Mouse (Mus musculus): ENCODE results near the gene Panx2.

Panx2 gene

DNA sequence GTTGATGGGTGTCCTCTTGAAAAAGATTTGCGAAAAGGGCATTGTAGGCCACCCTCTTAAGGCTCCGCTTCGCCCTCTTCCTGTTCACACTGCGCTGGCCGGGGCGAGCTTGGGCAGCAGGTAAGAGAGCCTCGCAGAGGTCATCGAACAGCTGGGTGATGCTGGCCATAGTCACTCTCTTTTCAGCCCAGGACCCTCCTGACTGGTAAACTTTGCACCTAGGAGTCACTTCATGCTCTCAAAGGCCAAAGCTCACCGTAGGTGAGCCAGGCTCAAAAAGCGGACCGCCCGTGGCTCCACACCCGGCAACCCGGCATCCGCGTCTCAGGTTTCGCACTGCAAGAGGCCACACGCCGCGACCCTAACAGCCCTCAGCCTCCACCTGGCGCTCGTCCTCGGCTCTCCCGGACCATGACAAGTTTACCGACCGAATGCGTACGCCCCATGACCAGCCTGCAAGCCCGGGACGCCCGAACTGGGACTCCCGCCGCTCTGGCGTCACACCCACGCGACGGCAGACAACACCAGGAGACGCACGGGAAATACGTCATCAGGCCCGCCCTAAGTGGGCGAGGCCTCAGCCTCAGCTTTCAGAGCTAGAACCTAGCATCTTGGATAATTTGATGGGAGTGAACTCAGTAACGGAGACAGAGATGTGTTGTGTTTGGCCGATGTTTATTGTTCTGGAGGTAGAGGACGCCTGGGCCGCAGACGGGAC, 63.3 kb downstream of the Panx2 start, which contains the start of gene Tubgcp6:
TSS of gene Tubgcp6 (minus strand) at position 464 of the 718 bp plus-strand sequence.
- DNase-seq (ENCODE audit: low read depth, low spot score): peak; percentile 89
